Mouse (Mus musculus) heart, postnatal 0 days (tissue): ENCODE data around the gene Fut8. TPM values are rescaled to one million over a fixed set of nuclear protein-coding genes. Genes with fewer than 3 reads are reported as not detected.
A peak's percentile ranks its signal among the peaks of the same experiment; 100 is the strongest.

Experiments
- ATAC-seq: fragments of 200-750 bp; cut with Nextera tagmentation; 2 replicates; pipeline ENCODE4 v1.8.0; 2017; ENCODE audit warnings: low read depth, moderate number of reproducible peaks, moderate library complexity; ENCODE audit not compliant: insufficient read depth
- DNase-seq: peaks from one replicate; pipeline ENCODE4 v3.0.0-alpha.2; 2016; ENCODE audit warnings: low spot score
- H3K27ac ChIP-seq: fragments of 300-500 bp; sonication (generic); 2 replicates; pipeline ENCODE4 v1.5.1; 2014; ENCODE audit warnings: low read depth, mild to moderate bottlenecking
- H3K27me3 ChIP-seq: fragments of 300-500 bp; sonication (generic); 2 replicates; pipeline ENCODE4 v1.6.1; 2014; ENCODE audit warnings: low read length, mixed read lengths; ENCODE audit not compliant: control insufficient read depth, insufficient read depth
- H3K36me3 ChIP-seq: fragments of 300-500 bp; sonication (generic); replicated peaks from 2 replicates; pipeline ENCODE4 v1.6.1; 2014; ENCODE audit warnings: low read length, mixed read lengths; ENCODE audit not compliant: control insufficient read depth, insufficient read depth
- H3K4me1 ChIP-seq: fragments of 300-500 bp; sonication (generic); 2 replicates; pipeline ENCODE4 v1.6.1; 2014; ENCODE audit warnings: antibody characterized with exemption; ENCODE audit not compliant: control insufficient read depth, insufficient read depth
- H3K4me2 ChIP-seq: fragments of 300-500 bp; sonication (generic); 2 replicates; pipeline ENCODE4 v1.6.1; 2014; ENCODE audit warnings: low read depth, mild to moderate bottlenecking, low read length, moderate library complexity
- H3K4me3 ChIP-seq: fragments of 300-500 bp; sonication (generic); 2 replicates; pipeline ENCODE4 v1.5.1; 2014; ENCODE audit warnings: low read depth, low read length
- H3K9ac ChIP-seq: fragments of 300-500 bp; sonication (generic); replicated peaks from 2 replicates; pipeline ENCODE4 v1.6.1; 2014; ENCODE audit warnings: low read depth, low read length, mixed read lengths
- H3K9me3 ChIP-seq: fragments of 300-500 bp; sonication (generic); replicated peaks from 2 replicates; pipeline ENCODE4 v1.6.1; 2016; ENCODE audit warnings: low read length; ENCODE audit not compliant: control insufficient read depth
- CTCF ChIP-seq: IDR thresholded peaks from 2 replicates; pipeline ENCODE4 v1.5.1; 2016; ENCODE audit warnings: antibody characterized with exemption, control low read depth, low read depth
- EP300 ChIP-seq: IDR thresholded peaks from 2 replicates; pipeline ENCODE4 v1.6.1; 2016; ENCODE audit warnings: antibody characterized with exemption, low read depth
- WGBS: fragments of 180-500 bp; shearing (Covaris S2); extraction: QIAGEN DNeasy Blood & Tissue Kit; methylation state at CpG from one replicate; pipeline ENCODE4 v1.1.7; 2014; 5-methylcytosine and 5-hydroxymethylcytosine counted together
- polyA plus RNA-seq: library from polyadenylated mRNA; unstranded; fragments of >200 nt; fragmentation: Nextera tagmentation; extraction: Ambion mirVana; gene quantifications from 2 replicates; pipeline ENCODE4 v1.2.1, GENCODE M21; 2015
- total RNA-seq: library from RNA; depleted of rRNA; stranded (reverse); fragments of >200 nt; gene quantifications from 2 replicates; pipeline ENCODE4 v1.2.3, GENCODE M21; 2014; ENCODE audit warnings: low replicate concordance

Fut8 gene
- total and polyA plus RNA-seq, 2 experiments from 2014 or later: 11.1 to 20.2 TPM

DNA sequence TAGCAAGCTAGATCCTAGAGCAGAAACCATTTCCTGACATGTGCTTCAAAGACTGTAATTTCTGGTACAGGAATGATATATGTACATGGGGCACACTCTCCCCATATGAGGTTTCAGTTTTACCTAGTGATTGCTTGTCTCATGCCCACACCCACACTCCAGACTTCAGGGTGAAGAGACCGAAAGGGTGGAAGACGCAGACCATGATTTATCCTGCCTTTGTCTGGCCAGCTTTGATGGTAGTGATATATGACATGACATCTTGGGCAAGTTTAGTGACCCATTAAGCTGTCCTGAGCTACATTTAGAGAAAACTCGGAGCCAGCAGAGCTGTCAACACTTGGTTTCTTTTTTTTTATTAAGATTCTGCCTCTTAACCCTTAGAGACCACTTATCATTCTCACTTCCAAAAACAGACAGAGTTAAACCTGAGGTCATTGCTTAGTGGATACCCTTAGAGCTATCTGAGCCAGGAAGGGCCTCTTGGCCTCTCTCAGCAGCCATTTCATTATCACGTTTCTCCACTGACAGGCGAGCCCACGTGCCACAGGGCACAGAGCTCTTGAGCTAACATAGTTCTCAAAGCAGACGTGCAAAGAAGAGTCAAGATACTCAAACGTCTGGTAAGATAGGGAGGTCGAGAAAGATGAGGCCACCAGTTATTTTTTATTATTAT lies 245.4 kb downstream of the Fut8 start:
- Histone ChIP-seq H3K4me1 (0 out of 2 replicates have a peak, but pooled peaks cover 10% of the 10 kb centered on the region), H3K9me3 (no peaks in the 10 kb centered on the region), H3K9ac (no peak overlapping the region), H3K4me2 (peak overlapping the region; percentile 38), H3K36me3 (no peaks in the 10 kb centered on the region), H3K4me3 (no peak overlapping the region), H3K27ac (no peak overlapping the region), H3K27me3 (peaks cover 31% of the 10 kb centered on the region)
- 14% methylated on average over 9 of the region's 9 CpGs for WGBS
- DNase-seq: peak; percentile 48
- TF ChIP-seq CTCF (no peak), EP300 (no peak)
- ATAC-seq: peak; percentile 81

DNA sequence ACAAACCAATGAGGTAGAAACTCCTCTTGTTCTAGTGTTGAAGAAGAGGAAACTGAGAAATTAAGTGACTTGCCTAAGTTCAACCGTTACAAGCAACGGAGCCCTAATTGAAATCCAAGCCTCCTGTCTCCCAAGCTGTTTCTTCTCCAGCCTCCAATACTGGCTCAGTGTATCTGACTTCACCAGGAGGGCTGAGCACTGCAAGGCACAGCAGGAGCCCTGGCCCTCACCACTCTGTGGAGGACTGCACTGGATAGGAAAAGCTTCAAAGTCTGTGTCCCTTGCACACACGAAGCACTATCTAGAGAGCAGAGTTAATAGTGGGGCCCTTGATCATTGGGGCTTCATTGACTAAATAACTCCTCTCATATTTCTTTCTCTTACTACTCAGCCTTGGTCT lies 246.8 kb downstream of the Fut8 start:
- H3K9ac ChIP-seq: no peak overlapping the region
- H3K27ac ChIP-seq: no peak overlapping the region
- no peak overlapping the region for H3K4me2 ChIP-seq
- no peak for DNase-seq
- 74% methylated on average over 3 of the region's 3 CpGs for WGBS
- H3K4me1 ChIP-seq: 0 out of 2 replicates have a peak, but pooled peaks cover 10% of the 10 kb centered on the region
- no peaks in the 10 kb centered on the region for H3K36me3 ChIP-seq
- no peak for ATAC-seq
- TF ChIP-seq CTCF: no peak
- no peak for TF ChIP-seq EP300
- no peaks in the 10 kb centered on the region for H3K9me3 ChIP-seq
- no peak overlapping the region for H3K4me3 ChIP-seq
- peaks cover 31% of the 10 kb centered on the region for H3K27me3 ChIP-seq

DNA sequence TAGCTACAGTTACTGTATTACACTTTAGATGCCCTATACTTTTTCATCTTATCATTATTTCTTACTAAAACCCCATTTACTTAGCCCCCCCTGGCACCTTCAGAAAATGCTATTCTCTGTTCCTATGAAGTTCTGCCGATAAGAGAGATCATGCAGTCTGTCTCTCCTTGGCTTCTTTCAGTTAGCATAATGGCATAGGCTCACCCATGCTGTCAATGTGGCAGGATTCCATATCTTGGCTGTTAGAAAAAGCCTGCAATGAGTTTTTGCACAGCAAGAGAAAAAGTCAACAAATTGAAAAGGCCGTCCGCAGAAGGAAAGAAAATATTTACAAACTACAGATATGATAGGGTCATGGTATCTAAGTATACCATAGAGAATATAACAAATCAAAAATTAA lies 253.6 kb downstream of the Fut8 start:
- WGBS: 78% methylated on average over 3 of the region's 3 CpGs
- TF ChIP-seq CTCF: no peak

DNA sequence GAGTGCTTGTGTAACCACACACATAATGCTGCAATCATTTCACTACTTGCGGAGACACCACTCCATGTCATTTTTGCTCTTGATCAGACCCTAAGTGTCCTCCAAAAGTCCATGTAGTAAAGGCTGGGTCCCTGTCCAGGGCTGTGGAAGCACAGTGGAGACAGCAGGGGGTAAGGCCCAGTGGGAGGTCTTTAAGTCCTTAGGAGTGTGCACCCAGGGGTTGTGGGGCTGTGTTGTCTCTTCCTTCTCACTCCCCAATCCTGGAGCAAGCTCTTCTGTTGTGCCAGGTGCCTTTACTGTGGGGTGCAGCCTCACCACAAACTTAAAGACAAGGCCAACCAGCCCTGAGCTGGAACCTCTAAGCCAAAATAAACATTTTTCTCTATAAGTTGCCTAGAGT lies 257.9 kb downstream of the Fut8 start:
- Histone ChIP-seq H3K4me3 (no peak overlapping the region), H3K27me3 (0 out of 2 replicates have a peak, but pooled peaks cover 5% of the 10 kb centered on the region), H3K36me3 (no peaks in the 10 kb centered on the region), H3K27ac (no peak overlapping the region), H3K9ac (no peak overlapping the region), H3K4me1 (no peaks in the 10 kb centered on the region), H3K4me2 (no peak overlapping the region), H3K9me3 (no peaks in the 10 kb centered on the region)
- WGBS: 91% methylated on average over 1 of the region's 1 CpGs
- no peak for ATAC-seq
- no peak for TF ChIP-seq CTCF
- TF ChIP-seq EP300: no peak
- DNase-seq: no peak

More for the DNA sequence above, 253.6 kb downstream of the Fut8 start:
- no peaks in the 10 kb centered on the region for H3K36me3 ChIP-seq
- ATAC-seq (no peak), DNase-seq (no peak)
- H3K27ac ChIP-seq: no peak overlapping the region
- no peak overlapping the region for H3K4me2 ChIP-seq
- no peaks in the 10 kb centered on the region for H3K9me3 ChIP-seq
- no peak overlapping the region for H3K4me3 ChIP-seq
- H3K27me3 ChIP-seq: peaks cover 14% of the 10 kb centered on the region
- H3K9ac ChIP-seq: no peak overlapping the region
- no peaks in the 10 kb centered on the region for H3K4me1 ChIP-seq

DNA sequence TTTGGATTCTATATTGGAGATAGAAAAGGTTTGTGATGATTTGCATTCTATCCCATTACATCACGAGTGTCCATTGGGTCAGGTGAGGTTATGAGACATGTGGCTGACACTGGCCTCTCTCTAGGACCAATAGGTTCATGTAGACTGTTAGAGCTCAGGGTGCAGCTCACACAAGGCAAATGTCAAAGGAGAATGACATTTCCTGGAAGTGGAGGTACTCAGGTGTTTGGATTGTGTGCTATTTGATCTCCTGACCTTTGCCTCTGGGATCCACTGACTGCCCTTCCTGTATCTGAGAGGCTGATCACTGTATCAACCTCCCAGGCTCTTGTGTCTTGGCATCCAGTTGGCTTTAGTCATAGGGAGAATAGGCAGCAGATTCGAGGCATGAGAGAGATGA lies 260.2 kb downstream of the Fut8 start:
- DNase-seq (no peak), ATAC-seq (no peak)
- no peak for TF ChIP-seq CTCF
- TF ChIP-seq EP300: no peak
- Histone ChIP-seq H3K9ac (no peak overlapping the region), H3K4me3 (no peak overlapping the region), H3K27me3 (0 out of 2 replicates have a peak, but pooled peaks cover 5% of the 10 kb centered on the region), H3K4me1 (peaks cover 9% of the 10 kb centered on the region; the same call in 1 of the 2 replicates), H3K9me3 (no peaks in the 10 kb centered on the region), H3K36me3 (no peaks in the 10 kb centered on the region), H3K4me2 (no peak overlapping the region), H3K27ac (no peak overlapping the region)
- 41% methylated on average over 2 of the region's 2 CpGs for WGBS
